Mouse (Mus musculus) forebrain, embryonic 10.5 days (tissue): ENCODE data around the gene Spdef. TPM values are rescaled to one million over a fixed set of nuclear protein-coding genes. Genes with fewer than 3 reads are reported as not detected.

Experiments
- DNase-seq: peaks from one replicate; pipeline ENCODE4 v3.0.0-alpha.2; 2017; ENCODE audit warnings: low spot score; ENCODE audit errors: extremely low spot score
- H3K27ac ChIP-seq: fragments of 300-500 bp; sonication (generic); 2 replicates; pipeline ENCODE4 v1.5.1; 2016; ENCODE audit warnings: mild to moderate bottlenecking
- H3K27me3 ChIP-seq: fragments of 300-500 bp; sonication (generic); 2 replicates; pipeline ENCODE4 v1.6.1; 2016; ENCODE audit warnings: mild to moderate bottlenecking; ENCODE audit not compliant: poor library complexity, severe bottlenecking
- H3K36me3 ChIP-seq: fragments of 300-500 bp; sonication (generic); replicated peaks from 2 replicates; pipeline ENCODE4 v1.6.1; 2016; ENCODE audit warnings: mild to moderate bottlenecking, moderate library complexity
- H3K4me1 ChIP-seq: fragments of 300-500 bp; sonication (generic); 2 replicates; pipeline ENCODE4 v1.6.1; 2016
- H3K4me3 ChIP-seq: fragments of 300-500 bp; sonication (generic); 2 replicates; pipeline ENCODE4 v1.5.1; 2016; ENCODE audit warnings: mild to moderate bottlenecking, moderate library complexity
- H3K9me3 ChIP-seq: fragments of 300-500 bp; sonication (generic); 2 replicates; pipeline ENCODE4 v1.6.1; 2016; ENCODE audit warnings: mild to moderate bottlenecking, moderate library complexity
- WGBS: fragments of 180-500 bp; shearing (Covaris S2); methylation state at CpG from one replicate; pipeline ENCODE4 v1.1.7; 2016; 5-methylcytosine and 5-hydroxymethylcytosine counted together
- polyA plus RNA-seq: library from polyadenylated mRNA; unstranded; fragments of >200 nt; fragmentation: Nextera tagmentation; extraction: Ambion mirVana; gene quantifications from 2 replicates; pipeline ENCODE4 v1.2.1, GENCODE M21; 2016

Spdef gene
- polyA plus RNA-seq, 1 experiment from 2014 or later: 0.31 TPM

GRCm38 (mm10) chr17:27699641-27700244, 29.0 kb downstream of the Spdef start:
- Histone ChIP-seq H3K27me3 (peaks cover 31% of the 10 kb centered on the region), H3K4me1 (peaks cover 18% of the 10 kb centered on the region), H3K9me3 (peaks cover 16% of the 10 kb centered on the region; the same call in 1 of the 2 replicates), H3K36me3 (no peaks in the 10 kb centered on the region), H3K27ac (no peak overlapping the region), H3K4me3 (no peak overlapping the region)
- WGBS: 89% methylated on average over 17 of the region's 17 CpGs
- DNase-seq: no peak

DNA sequence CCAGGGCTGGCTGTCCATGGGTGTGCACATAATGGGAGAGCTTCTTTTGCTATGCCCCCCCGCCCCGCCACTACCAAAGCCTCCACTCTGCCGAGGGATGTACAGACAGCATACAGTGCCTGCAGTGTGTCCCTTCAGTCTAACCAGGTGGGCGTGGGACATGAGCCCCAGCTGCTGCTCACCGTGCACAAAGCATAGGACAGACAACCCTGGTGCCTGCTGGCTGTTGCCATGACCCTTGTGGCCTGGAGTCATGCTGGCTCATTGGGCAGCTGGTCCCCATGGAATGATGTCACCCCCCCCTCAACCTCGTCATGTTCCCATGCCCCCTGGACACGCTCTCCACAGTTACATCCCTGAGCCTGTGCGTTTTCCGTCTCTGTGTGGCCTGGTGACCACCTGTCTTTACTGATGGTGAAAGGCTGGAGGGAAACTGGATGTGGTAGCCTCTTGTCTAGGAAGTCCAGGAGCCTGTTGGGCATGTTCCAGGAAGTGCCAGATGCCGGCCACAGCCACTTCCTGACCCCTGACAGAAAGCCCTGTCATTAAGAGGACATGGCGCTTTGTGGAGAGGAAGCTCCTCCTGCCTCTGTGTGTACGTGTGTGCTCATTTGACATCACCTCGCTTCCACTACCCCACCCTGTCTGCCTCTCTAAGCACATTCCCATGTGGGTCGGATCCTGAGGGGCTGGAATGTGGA, 37.6 kb downstream of the Spdef start:
- no peak for DNase-seq
- Histone ChIP-seq H3K27me3 (peaks cover 29% of the 10 kb centered on the region), H3K27ac (no peak overlapping the region), H3K36me3 (no peaks in the 10 kb centered on the region), H3K4me1 (peaks cover 24% of the 10 kb centered on the region), H3K4me3 (no peak overlapping the region), H3K9me3 (no peaks in the 10 kb centered on the region; the same call in 1 of the 2 replicates)
- WGBS: 78% methylated on average over 14 of the region's 14 CpGs

- DNase-seq: no peak
- peak overlapping the region; percentile 65; the same call in 1 of the 2 replicates for H3K4me3 ChIP-seq
- no peaks in the 10 kb centered on the region for H3K36me3 ChIP-seq
- 0 out of 2 replicates have a peak overlapping the region, but pooled peaks have one; percentile 1 for H3K27ac ChIP-seq
- peaks cover 64% of the 10 kb centered on the region for H3K27me3 ChIP-seq
- no peaks in the 10 kb centered on the region for H3K9me3 ChIP-seq
- H3K4me1 ChIP-seq: peaks cover 43% of the 10 kb centered on the region
- 45% methylated on average over 5 of the region's 5 CpGs for WGBS
Measured at GRCm38 (mm10) chr17:27686395-27686794, 42.4 kb downstream of the Spdef start.

DNA sequence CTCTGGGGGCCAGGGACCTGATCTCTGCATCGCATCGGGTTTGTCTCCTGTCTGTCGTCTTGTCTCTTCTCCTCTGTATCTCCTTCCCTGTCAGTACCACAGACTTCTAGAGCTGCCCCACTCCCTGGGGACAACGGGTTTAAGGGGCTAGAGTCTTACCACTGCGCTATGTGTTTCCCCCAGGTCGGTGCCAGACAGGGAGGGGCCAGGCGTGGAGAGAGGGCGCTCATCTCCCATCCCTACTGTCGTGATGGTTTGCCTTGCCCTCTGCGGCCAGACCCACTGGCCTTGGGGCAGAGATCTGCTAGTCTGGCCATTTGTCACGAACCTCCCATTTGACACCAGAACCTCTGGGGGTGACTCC, 43.2 kb downstream of the Spdef start:
- Histone ChIP-seq H3K4me1 (peaks cover 34% of the 10 kb centered on the region), H3K36me3 (no peaks in the 10 kb centered on the region), H3K4me3 (peak overlapping the region; percentile 65), H3K27me3 (peaks cover 64% of the 10 kb centered on the region), H3K9me3 (no peaks in the 10 kb centered on the region), H3K27ac (peak overlapping the region; percentile 80)
- WGBS: 3% methylated on average over 11 of the region's 11 CpGs
- no peak for DNase-seq

DNA sequence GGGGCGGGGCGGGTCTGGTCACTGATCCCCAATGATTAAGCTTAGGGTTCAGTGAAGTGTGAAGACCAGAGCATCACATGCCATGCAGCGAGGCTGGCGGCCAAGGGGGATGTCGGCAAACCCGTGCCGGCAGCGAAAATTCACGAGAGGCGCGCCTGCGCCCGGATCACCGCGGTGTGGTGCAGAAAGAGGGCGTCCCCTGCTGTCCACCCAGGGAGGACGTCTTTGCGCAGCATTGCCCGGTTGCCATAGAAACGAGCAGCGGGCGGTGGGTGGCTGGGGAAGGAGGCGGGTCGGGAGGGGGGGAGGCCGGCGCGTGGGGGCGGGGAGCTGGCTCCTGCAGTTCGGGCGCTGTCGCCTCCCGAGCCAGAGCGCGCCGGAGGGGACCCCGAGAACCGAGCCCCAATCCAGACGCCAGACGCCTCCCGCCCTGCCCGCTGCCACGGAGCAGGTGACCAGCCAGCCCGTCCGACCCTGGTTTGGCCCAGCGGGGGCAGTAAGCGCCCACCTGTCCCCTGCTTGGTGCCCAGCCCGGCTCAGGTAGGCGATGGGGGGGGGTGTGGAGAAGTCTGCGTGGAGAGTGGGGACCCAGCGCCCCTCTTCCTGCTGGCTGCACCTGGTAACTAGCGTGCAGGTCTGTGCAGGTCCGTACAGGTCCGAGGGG, 43.7 kb downstream of the Spdef start:
- H3K36me3 ChIP-seq: no peaks in the 10 kb centered on the region
- under 1% methylated on average over 51 of the region's 53 CpGs for WGBS
- H3K4me3 ChIP-seq: peak overlapping the region; percentile 65
- peak overlapping the region; percentile 80 for H3K27ac ChIP-seq
- peaks cover 64% of the 10 kb centered on the region for H3K27me3 ChIP-seq
- peak; percentile 78 for DNase-seq
- peaks cover 33% of the 10 kb centered on the region for H3K4me1 ChIP-seq
- no peaks in the 10 kb centered on the region for H3K9me3 ChIP-seq

- WGBS: 56% methylated on average over 11 of the region's 11 CpGs
- peak overlapping the region; percentile 36; the same call in 1 of the 2 replicates for H3K27ac ChIP-seq
- H3K36me3 ChIP-seq: no peaks in the 10 kb centered on the region
- peaks cover 15% of the 10 kb centered on the region for H3K27me3 ChIP-seq
- no peaks in the 10 kb centered on the region for H3K9me3 ChIP-seq
- peaks cover 29% of the 10 kb centered on the region for H3K4me1 ChIP-seq
- H3K4me3 ChIP-seq: no peak overlapping the region
- DNase-seq: no peak
Measured at GRCm38 (mm10) chr17:27678924-27679813, 49.6 kb downstream of the Spdef start.

DNA sequence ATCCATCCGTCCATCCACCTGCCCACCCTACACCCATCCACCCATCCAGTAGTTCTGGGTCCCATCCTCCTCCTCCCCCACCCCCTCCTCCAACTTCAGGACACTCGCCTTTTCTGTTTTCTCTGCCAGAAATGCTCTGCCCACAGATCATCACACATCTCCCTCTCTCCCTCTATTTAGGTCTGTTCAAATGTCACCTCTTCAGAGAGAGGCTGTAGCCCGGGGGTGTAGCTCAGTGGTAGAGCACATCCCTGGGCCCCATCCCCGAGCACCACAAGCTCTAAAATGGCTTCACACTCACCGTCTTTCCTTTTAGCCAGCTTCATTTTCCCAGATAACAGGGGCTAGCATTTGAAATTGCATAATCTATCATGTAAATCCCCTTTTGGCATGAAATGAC, 51.0 kb downstream of the Spdef start:
- Histone ChIP-seq H3K4me1 (peaks cover 29% of the 10 kb centered on the region), H3K36me3 (no peaks in the 10 kb centered on the region), H3K27ac (no peak overlapping the region), H3K4me3 (no peak overlapping the region), H3K9me3 (no peaks in the 10 kb centered on the region), H3K27me3 (peaks cover under 1% of the 10 kb centered on the region; the same call in 1 of the 2 replicates)
- WGBS: 91% methylated on average over 5 of the region's 5 CpGs
- no peak for DNase-seq

DNA sequence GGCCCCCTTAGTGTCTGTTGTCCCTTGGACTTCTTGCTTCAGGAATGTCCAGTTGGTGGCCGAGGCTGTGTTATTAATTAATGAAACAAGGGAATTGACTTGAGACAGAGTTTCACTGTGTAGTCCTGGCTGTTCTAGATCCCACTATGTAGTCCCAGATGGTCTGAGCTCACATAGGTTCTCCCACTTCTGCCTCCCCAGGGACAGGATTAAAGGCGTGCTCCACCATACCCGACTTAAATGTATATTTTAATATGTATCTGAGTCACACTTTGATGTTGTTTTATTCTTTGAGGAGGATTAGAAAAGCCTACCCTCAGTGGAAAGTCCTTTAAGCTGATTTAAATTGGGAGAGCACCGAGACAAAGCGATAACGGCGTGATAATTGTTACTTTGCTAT, 52.5 kb downstream of the Spdef start:
- Histone ChIP-seq H3K4me1 (peaks cover 29% of the 10 kb centered on the region), H3K9me3 (no peaks in the 10 kb centered on the region), H3K27me3 (no peaks in the 10 kb centered on the region), H3K4me3 (no peak overlapping the region), H3K27ac (no peak overlapping the region), H3K36me3 (no peaks in the 10 kb centered on the region)
- no peak for DNase-seq
- WGBS: 80% methylated on average over 7 of the region's 7 CpGs

GRCm38 (mm10) chr17:27675453-27675852, 53.3 kb downstream of the Spdef start:
- H3K27ac ChIP-seq: no peak overlapping the region
- H3K36me3 ChIP-seq: no peaks in the 10 kb centered on the region
- H3K4me1 ChIP-seq: peaks cover 29% of the 10 kb centered on the region
- H3K4me3 ChIP-seq: no peak overlapping the region
- H3K27me3 ChIP-seq: no peaks in the 10 kb centered on the region
- DNase-seq: no peak
- WGBS: 75% methylated on average over 9 of the region's 9 CpGs
- no peaks in the 10 kb centered on the region for H3K9me3 ChIP-seq

GRCm38 (mm10) chr17:27673945-27674344, 54.8 kb downstream of the Spdef start:
- no peaks in the 10 kb centered on the region for H3K36me3 ChIP-seq
- H3K9me3 ChIP-seq: no peaks in the 10 kb centered on the region
- H3K27me3 ChIP-seq: no peaks in the 10 kb centered on the region
- no peak for DNase-seq
- 90% methylated on average over 7 of the region's 7 CpGs for WGBS
- no peak overlapping the region for H3K4me3 ChIP-seq
- peaks cover 18% of the 10 kb centered on the region for H3K4me1 ChIP-seq
- no peak overlapping the region for H3K27ac ChIP-seq

- no peak overlapping the region for H3K27ac ChIP-seq
- no peaks in the 10 kb centered on the region for H3K9me3 ChIP-seq
- H3K27me3 ChIP-seq: no peaks in the 10 kb centered on the region
- WGBS: 87% methylated on average over 6 of the region's 6 CpGs
- no peak for DNase-seq
- H3K36me3 ChIP-seq: no peaks in the 10 kb centered on the region
- peaks cover 11% of the 10 kb centered on the region; the same call in 1 of the 2 replicates for H3K4me1 ChIP-seq
- no peak overlapping the region for H3K4me3 ChIP-seq
Measured at GRCm38 (mm10) chr17:27671720-27672119, 57.0 kb downstream of the Spdef start.
